Mouse (Mus musculus): ENCODE measurements around the gene Zfp961. TPM values are rescaled to one million over a fixed set of nuclear protein-coding genes. Genes with fewer than 3 reads are reported as not detected.
A peak's percentile ranks its signal among the peaks of the same experiment; 100 is the strongest.

The Zfp961 gene
- polyA plus RNA-seq, 1 experiment: 7.9 TPM

DNA sequence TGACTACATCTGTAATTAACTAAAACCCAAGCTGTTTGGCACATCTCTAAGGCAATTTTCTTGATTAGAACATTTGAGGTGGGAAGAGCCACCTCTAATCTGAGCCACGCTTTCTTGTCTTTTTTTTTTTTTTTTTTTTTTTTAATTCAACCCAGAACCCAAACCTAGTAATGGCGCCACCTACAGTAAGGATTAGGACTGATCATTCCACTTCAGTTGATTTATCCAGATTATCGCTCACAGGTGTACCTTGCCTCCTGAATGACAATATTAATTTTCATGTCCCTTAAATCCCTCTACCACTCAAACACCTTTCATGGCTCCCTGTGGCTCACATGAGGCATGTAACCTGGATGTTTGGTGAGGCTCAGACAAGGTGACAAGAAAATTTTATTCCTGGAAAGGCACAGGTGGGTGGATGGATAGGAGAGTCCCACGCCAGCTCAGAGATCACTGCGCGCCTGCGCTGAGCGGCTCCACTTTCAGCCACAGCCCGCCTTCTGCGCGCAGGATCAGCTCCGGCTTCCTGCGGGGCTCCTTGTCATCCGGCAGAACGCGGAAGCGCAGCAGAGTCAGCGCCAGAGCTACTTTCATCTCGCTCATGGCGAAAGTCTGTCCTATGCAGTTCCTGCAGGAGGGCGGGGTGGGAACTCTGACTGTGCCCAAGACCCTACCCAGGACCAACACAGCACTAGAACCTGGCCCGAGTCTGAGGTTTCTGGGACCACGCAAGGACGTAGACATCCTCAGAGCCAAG, 37.5 kb downstream of the Zfp961 start:
- DNase-seq: peak; percentile 57
- H3K4me1 ChIP-seq (replicated peaks; ENCODE audit: control insufficient read depth, insufficient read depth, low read length): 0 out of 2 replicates have a peak, but pooled peaks cover 5% of the 10 kb centered on the region
- H3K36me3 ChIP-seq (ENCODE audit: control insufficient read depth, insufficient read depth, low read length): no peaks in the 10 kb centered on the region
- H3K4me3 ChIP-seq (ENCODE audit: control insufficient read depth, insufficient read depth, low read length): peak overlapping the region; percentile 47
- H3K27ac ChIP-seq (ENCODE audit: control insufficient read depth, insufficient read depth, low read length): no peak overlapping the region
- TF ChIP-seq POLR2A (IDR thresholded peaks at IDR 0.05; ENCODE audit: control insufficient read depth, extremely low read depth, insufficient read depth, low read length, poor library complexity): peak; percentile 48; the same call in 1 of the 2 replicates
- TF ChIP-seq CTCF (IDR thresholded peaks at IDR 0.05; ENCODE audit: borderline replicate concordance, control insufficient read depth, extremely low read depth, insufficient read depth, low read length, poor library complexity): 0 out of 2 replicates have a peak, but pooled peaks have one; percentile 29
- H3K27me3 ChIP-seq (ENCODE audit: control insufficient read depth, insufficient read depth, low read length): no peaks in the 10 kb centered on the region
- 24% methylated on average over 24 of the region's 24 CpGs for WGBS

DNA sequence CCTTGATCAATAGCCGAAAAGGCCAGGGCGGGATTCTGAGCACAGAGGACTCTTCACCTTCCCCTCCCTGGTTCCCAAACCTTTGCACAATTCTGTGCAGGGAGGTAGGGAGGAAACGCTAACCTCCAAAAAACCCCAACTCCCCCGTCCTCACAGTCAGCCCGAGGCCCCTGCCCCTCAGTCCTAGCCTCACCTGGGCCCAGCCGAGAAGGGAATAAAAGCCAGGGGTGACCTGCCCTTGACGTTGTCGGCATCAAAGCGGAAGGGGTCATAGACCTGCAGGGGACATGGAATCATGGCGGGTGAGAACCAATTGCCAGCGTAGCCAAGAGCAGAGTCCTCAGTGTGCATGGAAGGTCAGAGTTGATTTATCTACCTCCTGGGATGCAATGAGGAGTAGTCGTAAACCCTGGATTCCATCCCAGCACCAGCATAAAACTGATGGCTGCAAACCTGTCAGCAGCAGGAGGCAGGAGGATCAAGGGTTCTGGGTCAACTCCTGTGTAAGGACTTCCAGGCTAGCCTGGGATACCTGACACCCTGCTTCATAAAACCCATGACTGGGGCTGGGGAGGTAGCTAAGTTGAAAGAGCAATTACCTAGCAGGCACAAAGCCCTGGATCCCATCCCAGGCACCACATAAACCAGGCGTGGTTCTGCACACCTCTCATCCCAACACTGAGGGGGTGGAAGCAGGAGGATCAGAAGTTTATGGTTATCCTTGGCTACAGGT, 38.2 kb downstream of the Zfp961 start:
- H3K4me3 ChIP-seq (ENCODE audit: control insufficient read depth, insufficient read depth, low read length): peak overlapping the region; percentile 47
- no peaks in the 10 kb centered on the region for H3K36me3 ChIP-seq (ENCODE audit: control insufficient read depth, insufficient read depth, low read length)
- H3K27me3 ChIP-seq (ENCODE audit: control insufficient read depth, insufficient read depth, low read length): no peaks in the 10 kb centered on the region
- TF ChIP-seq CTCF (IDR thresholded peaks at IDR 0.05; ENCODE audit: borderline replicate concordance, control insufficient read depth, extremely low read depth, insufficient read depth, low read length, poor library complexity) (no peak), POLR2A (IDR thresholded peaks at IDR 0.05; ENCODE audit: control insufficient read depth, extremely low read depth, insufficient read depth, low read length, poor library complexity) (no peak)
- 0 out of 2 replicates have a peak, but pooled peaks cover 5% of the 10 kb centered on the region for H3K4me1 ChIP-seq (replicated peaks; ENCODE audit: control insufficient read depth, insufficient read depth, low read length)
- H3K27ac ChIP-seq (ENCODE audit: control insufficient read depth, insufficient read depth, low read length): no peak overlapping the region
- no peak for DNase-seq
- WGBS: 83% methylated on average over 13 of the region's 13 CpGs

DNA sequence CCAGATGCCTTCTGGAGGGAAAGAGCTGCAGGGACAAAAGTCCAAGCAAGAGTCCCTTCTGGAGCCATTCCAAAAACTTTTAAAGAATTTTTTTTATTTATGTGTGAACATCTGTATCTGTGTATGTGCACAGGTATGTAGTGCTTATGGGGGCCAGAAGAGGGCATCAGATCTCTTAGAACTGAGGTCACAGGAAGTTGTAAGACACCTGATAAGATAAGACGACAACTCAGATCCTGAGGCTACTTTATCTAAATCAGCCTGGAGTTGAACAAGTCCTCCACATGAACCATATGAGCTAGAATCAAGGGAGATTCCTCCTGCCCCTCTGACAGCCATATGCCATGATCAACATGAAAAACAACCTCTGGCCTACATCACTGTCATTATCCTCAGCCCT, 48.6 kb downstream of the Zfp961 start:
- Histone ChIP-seq H3K27ac (ENCODE audit: control insufficient read depth, insufficient read depth, low read length) (no peak overlapping the region), H3K4me3 (ENCODE audit: control insufficient read depth, insufficient read depth, low read length) (no peak overlapping the region), H3K36me3 (ENCODE audit: control insufficient read depth, insufficient read depth, low read length) (no peaks in the 10 kb centered on the region), H3K4me1 (replicated peaks; ENCODE audit: control insufficient read depth, insufficient read depth, low read length) (no peaks in the 10 kb centered on the region), H3K27me3 (ENCODE audit: control insufficient read depth, insufficient read depth, low read length) (no peaks in the 10 kb centered on the region)
- DNase-seq: no peak
- 85% methylated on average over 1 of the region's 1 CpGs for WGBS
- TF ChIP-seq CTCF (IDR thresholded peaks at IDR 0.05; ENCODE audit: borderline replicate concordance, control insufficient read depth, extremely low read depth, insufficient read depth, low read length, poor library complexity): no peak
- no peak for TF ChIP-seq POLR2A (IDR thresholded peaks at IDR 0.05; ENCODE audit: control insufficient read depth, extremely low read depth, insufficient read depth, low read length, poor library complexity)

DNA sequence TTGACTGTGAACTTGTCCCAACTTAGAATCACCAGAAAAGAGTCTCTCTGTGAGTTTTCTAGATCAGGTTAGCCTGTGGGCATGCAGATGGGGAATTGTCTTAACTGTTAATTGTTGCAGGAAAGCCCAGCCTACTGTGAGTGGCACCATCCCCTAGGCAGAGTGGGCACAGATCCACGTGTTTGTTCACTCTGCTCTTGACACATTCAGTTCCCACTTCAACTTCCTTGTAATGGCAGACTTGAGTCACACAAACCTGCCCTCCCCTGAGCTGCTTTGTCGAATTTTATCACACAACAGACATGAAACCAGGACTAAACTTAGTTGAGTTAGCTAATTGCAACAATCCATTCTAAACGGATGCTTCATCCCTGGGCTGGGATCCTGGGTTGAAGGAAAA, 49.4 kb downstream of the Zfp961 start:
- DNase-seq: no peak
- no peak overlapping the region for H3K4me3 ChIP-seq (ENCODE audit: control insufficient read depth, insufficient read depth, low read length)
- H3K4me1 ChIP-seq (replicated peaks; ENCODE audit: control insufficient read depth, insufficient read depth, low read length): no peaks in the 10 kb centered on the region
- 65% methylated on average over 3 of the region's 3 CpGs for WGBS
- H3K27me3 ChIP-seq (ENCODE audit: control insufficient read depth, insufficient read depth, low read length): no peaks in the 10 kb centered on the region
- H3K27ac ChIP-seq (ENCODE audit: control insufficient read depth, insufficient read depth, low read length): no peak overlapping the region
- TF ChIP-seq POLR2A (IDR thresholded peaks at IDR 0.05; ENCODE audit: control insufficient read depth, extremely low read depth, insufficient read depth, low read length, poor library complexity) (no peak), CTCF (IDR thresholded peaks at IDR 0.05; ENCODE audit: borderline replicate concordance, control insufficient read depth, extremely low read depth, insufficient read depth, low read length, poor library complexity) (no peak)
- H3K36me3 ChIP-seq (ENCODE audit: control insufficient read depth, insufficient read depth, low read length): no peaks in the 10 kb centered on the region

DNA sequence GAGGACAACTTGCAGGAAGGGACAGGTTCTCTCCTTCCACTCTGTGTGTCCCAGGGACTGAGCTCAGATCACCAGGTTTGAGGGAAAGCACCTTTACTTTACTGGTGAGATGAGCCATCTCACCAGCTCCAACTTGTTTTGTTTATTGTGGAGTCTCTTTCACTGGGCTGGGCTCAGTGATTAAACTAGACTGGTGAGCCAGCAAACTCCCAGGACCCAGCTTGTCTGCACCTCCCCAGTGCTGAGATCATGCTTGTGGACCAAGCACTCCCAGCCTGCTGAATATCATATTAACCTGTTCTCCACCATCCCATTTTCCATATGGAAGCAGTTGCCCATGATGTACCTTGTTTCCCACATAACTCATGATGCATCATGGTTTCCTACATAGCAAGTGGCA, 52.1 kb downstream of the Zfp961 start:
- Histone ChIP-seq H3K36me3 (ENCODE audit: control insufficient read depth, insufficient read depth, low read length) (no peaks in the 10 kb centered on the region), H3K4me3 (ENCODE audit: control insufficient read depth, insufficient read depth, low read length) (no peak overlapping the region)
- no peak for TF ChIP-seq POLR2A (IDR thresholded peaks at IDR 0.05; ENCODE audit: control insufficient read depth, extremely low read depth, insufficient read depth, low read length, poor library complexity)
- no peak for TF ChIP-seq CTCF (IDR thresholded peaks at IDR 0.05; ENCODE audit: borderline replicate concordance, control insufficient read depth, extremely low read depth, insufficient read depth, low read length, poor library complexity)

DNA sequence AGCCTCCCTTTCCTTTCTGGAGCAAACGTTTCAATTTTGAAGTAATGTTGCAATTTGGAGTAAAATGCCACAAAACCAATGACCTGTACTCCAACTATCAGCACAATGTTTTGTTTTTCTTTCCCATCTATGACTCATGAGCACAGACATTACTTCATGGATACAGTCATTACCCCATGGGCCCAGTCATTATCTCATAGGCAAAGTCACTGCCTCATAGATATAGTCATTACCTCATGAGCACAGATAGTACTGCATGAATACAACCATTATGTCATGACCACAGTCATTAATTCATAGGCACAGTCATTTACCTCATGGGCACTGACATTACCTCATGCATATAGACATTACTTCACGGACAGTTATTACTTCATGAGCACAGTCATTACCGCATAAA, 55.1 kb downstream of the Zfp961 start:
- Histone ChIP-seq H3K36me3 (ENCODE audit: control insufficient read depth, insufficient read depth, low read length) (no peaks in the 10 kb centered on the region), H3K27me3 (ENCODE audit: control insufficient read depth, insufficient read depth, low read length) (no peaks in the 10 kb centered on the region), H3K4me1 (replicated peaks; ENCODE audit: control insufficient read depth, insufficient read depth, low read length) (0 out of 2 replicates have a peak, but pooled peaks cover 11% of the 10 kb centered on the region), H3K27ac (ENCODE audit: control insufficient read depth, insufficient read depth, low read length) (no peak overlapping the region), H3K4me3 (ENCODE audit: control insufficient read depth, insufficient read depth, low read length) (no peak overlapping the region)
- DNase-seq: no peak
- WGBS: 91% methylated on average over 3 of the region's 3 CpGs
- TF ChIP-seq CTCF (IDR thresholded peaks at IDR 0.05; ENCODE audit: borderline replicate concordance, control insufficient read depth, extremely low read depth, insufficient read depth, low read length, poor library complexity) (no peak), POLR2A (IDR thresholded peaks at IDR 0.05; ENCODE audit: control insufficient read depth, extremely low read depth, insufficient read depth, low read length, poor library complexity) (no peak)

More for the DNA sequence above, 52.1 kb downstream of the Zfp961 start:
- Histone ChIP-seq H3K27me3 (ENCODE audit: control insufficient read depth, insufficient read depth, low read length) (no peaks in the 10 kb centered on the region), H3K4me1 (replicated peaks; ENCODE audit: control insufficient read depth, insufficient read depth, low read length) (no peaks in the 10 kb centered on the region), H3K27ac (ENCODE audit: control insufficient read depth, insufficient read depth, low read length) (no peak overlapping the region)
- DNase-seq: no peak

All from thymus, adult 2 months (tissue).